Mouse (Mus musculus) bone marrow macrophage, adult 2 months (primary cell): ENCODE data around the gene Zfand3.

ENCODE experiments used
- CTCF ChIP-seq: IDR thresholded peaks from 2 replicates; pipeline ENCODE4 v1.5.1; 2012; ENCODE audit warnings: low read depth, mild to moderate bottlenecking, low read length, moderate library complexity
- POLR2A ChIP-seq: IDR thresholded peaks from 2 replicates; pipeline ENCODE4 v1.6.1; 2012; ENCODE audit warnings: mild to moderate bottlenecking, low read depth, low read length, borderline replicate concordance

- no peak for TF ChIP-seq CTCF
- TF ChIP-seq POLR2A = no peak
Observed at GRCm38 (mm10) chr17:29985534-29985933, 19.0 kb upstream of the Zfand3 start.
